Mouse (Mus musculus) kidney, embryonic 15.5 days (tissue): Measurements from ENCODE around the gene Tor2a. TPM values are rescaled to one million over a fixed set of nuclear protein-coding genes. Genes with fewer than 3 reads are reported as not detected.

Experiments
- ATAC-seq: fragments of 200-750 bp; cut with Nextera tagmentation; replicated peaks from 2 replicates; pipeline ENCODE4 v1.8.0; 2017; ENCODE audit warnings: moderate TSS enrichment; ENCODE audit not compliant: low FRiP score
- H3K27ac ChIP-seq: fragments of 300-500 bp; sonication (generic); 2 replicates; pipeline ENCODE4 v1.5.1; 2015; ENCODE audit warnings: mild to moderate bottlenecking, inconsistent platforms
- H3K27me3 ChIP-seq: fragments of 300-500 bp; sonication (generic); 2 replicates; pipeline ENCODE4 v1.6.1; 2015; ENCODE audit warnings: inconsistent platforms
- H3K36me3 ChIP-seq: fragments of 300-500 bp; sonication (generic); 2 replicates; pipeline ENCODE4 v1.6.1; 2015; ENCODE audit warnings: inconsistent platforms
- H3K4me1 ChIP-seq: fragments of 300-500 bp; sonication (generic); 2 replicates; pipeline ENCODE4 v1.6.1; 2015; ENCODE audit warnings: inconsistent platforms
- H3K4me2 ChIP-seq: fragments of 300-500 bp; sonication (generic); 2 replicates; pipeline ENCODE4 v1.6.1; 2015; ENCODE audit warnings: moderate library complexity, mild to moderate bottlenecking, inconsistent platforms
- H3K4me3 ChIP-seq: fragments of 300-500 bp; sonication (generic); replicated peaks from 2 replicates; pipeline ENCODE4 v1.5.1; 2015; ENCODE audit warnings: mild to moderate bottlenecking, inconsistent platforms
- H3K9ac ChIP-seq: fragments of 300-500 bp; sonication (generic); 2 replicates; pipeline ENCODE4 v1.6.1; 2015; ENCODE audit warnings: mild to moderate bottlenecking, inconsistent platforms
- H3K9me3 ChIP-seq: fragments of 300-500 bp; sonication (generic); replicated peaks from 2 replicates; pipeline ENCODE4 v1.6.1; 2016; ENCODE audit warnings: inconsistent platforms
- WGBS: fragments of 180-500 bp; shearing (Covaris S2); methylation state at CpG from one replicate; pipeline ENCODE4 v1.1.7; 2015; ENCODE audit warnings: mixed read lengths; 5-methylcytosine and 5-hydroxymethylcytosine counted together
- polyA plus RNA-seq: library from polyadenylated mRNA; unstranded; fragments of >200 nt; fragmentation: Nextera tagmentation; extraction: Ambion mirVana; gene quantifications from 2 replicates; pipeline ENCODE4 v1.2.1, GENCODE M21; 2015

The Tor2a gene
- polyA plus RNA-seq, 1 experiment from 2014 or later = 70.5 TPM

- no peak for ATAC-seq
- peaks cover 23% of the 10 kb centered on the region for H3K4me1 ChIP-seq
- no peak overlapping the region for H3K4me2 ChIP-seq
- no peak overlapping the region for H3K27ac ChIP-seq
- H3K9ac ChIP-seq = no peak overlapping the region
- WGBS = 27% methylated on average over 12 of the region's 12 CpGs
- no peaks in the 10 kb centered on the region for H3K36me3 ChIP-seq
- no peak overlapping the region for H3K4me3 ChIP-seq
- no peaks in the 10 kb centered on the region for H3K27me3 ChIP-seq
- H3K9me3 ChIP-seq = no peaks in the 10 kb centered on the region
Observed at GRCm38 (mm10) chr2:32771886-32772285, 14.9 kb downstream of the Tor2a start.

GRCm38 (mm10) chr2:32772626-32773279 lies 15.7 kb downstream of the Tor2a start:
- H3K27ac ChIP-seq = no peak overlapping the region
- WGBS = 78% methylated on average over 8 of the region's 8 CpGs

GRCm38 (mm10) chr2:32775359-32776074 lies 18.5 kb downstream of the Tor2a start, which contains the start of the genes Ttc16 and Ptrh1:
TSS of gene Ttc16 (minus strand) at chr2:32775633.
TSS of gene Ptrh1 (plus strand) at chr2:32775786.
- H3K36me3 ChIP-seq = no peaks in the 10 kb centered on the region
- H3K9me3 ChIP-seq = no peaks in the 10 kb centered on the region
- peak; percentile 97 for ATAC-seq
- H3K27me3 ChIP-seq = no peaks in the 10 kb centered on the region
- H3K4me3 ChIP-seq = peak within 1 kb of the TSS; percentile 61
- peak within 1 kb of the TSS; percentile 87 for H3K4me2 ChIP-seq
- H3K9ac ChIP-seq = peak within 1 kb of the TSS; percentile 38; the same call in 1 of the 2 replicates
- peaks cover 15% of the 10 kb centered on the region for H3K4me1 ChIP-seq
- peak within 1 kb of the TSS; percentile 77 for H3K27ac ChIP-seq
- under 1% methylated on average over 46 of the region's 46 CpGs for WGBS

More at GRCm38 (mm10) chr2:32772626-32773279, 15.7 kb downstream of the Tor2a start:
- H3K4me2 ChIP-seq = no peak overlapping the region
- no peaks in the 10 kb centered on the region for H3K36me3 ChIP-seq
- H3K9me3 ChIP-seq = no peaks in the 10 kb centered on the region
- no peak for ATAC-seq
- H3K4me3 ChIP-seq = no peak overlapping the region
- no peaks in the 10 kb centered on the region for H3K27me3 ChIP-seq
- no peak overlapping the region for H3K9ac ChIP-seq
- H3K4me1 ChIP-seq = peaks cover 20% of the 10 kb centered on the region

GRCm38 (mm10) chr2:32776192-32776591 lies 19.2 kb downstream of the Tor2a start:
- Histone ChIP-seq H3K9me3 (no peaks in the 10 kb centered on the region), H3K4me3 (peak overlapping the region; percentile 61), H3K9ac (peak overlapping the region; percentile 27; the same call in 1 of the 2 replicates), H3K27me3 (no peaks in the 10 kb centered on the region), H3K4me2 (peak overlapping the region; percentile 87), H3K36me3 (no peaks in the 10 kb centered on the region), H3K4me1 (peaks cover 15% of the 10 kb centered on the region), H3K27ac (no peak overlapping the region)
- no peak for ATAC-seq
- WGBS = 16% methylated on average over 22 of the region's 22 CpGs

- Histone ChIP-seq H3K9me3 (no peaks in the 10 kb centered on the region), H3K4me2 (no peak overlapping the region), H3K9ac (no peak overlapping the region), H3K4me3 (no peak overlapping the region), H3K27ac (no peak overlapping the region), H3K4me1 (peaks cover 11% of the 10 kb centered on the region), H3K27me3 (no peaks in the 10 kb centered on the region), H3K36me3 (no peaks in the 10 kb centered on the region)
- no peak for ATAC-seq
- WGBS = 93% methylated on average over 6 of the region's 6 CpGs
Observed at GRCm38 (mm10) chr2:32778081-32778480, 21.0 kb downstream of the Tor2a start.

- Histone ChIP-seq H3K36me3 (no peaks in the 10 kb centered on the region), H3K27me3 (no peaks in the 10 kb centered on the region), H3K9me3 (no peaks in the 10 kb centered on the region), H3K9ac (no peak overlapping the region), H3K27ac (no peak overlapping the region), H3K4me1 (peaks cover 14% of the 10 kb centered on the region), H3K4me3 (no peak overlapping the region), H3K4me2 (no peak overlapping the region)
- no peak for ATAC-seq
- 24% methylated on average over 8 of the region's 8 CpGs for WGBS
Observed at GRCm38 (mm10) chr2:32779131-32779530, 22.1 kb downstream of the Tor2a start.

GRCm38 (mm10) chr2:32779714-32780113 lies 22.7 kb downstream of the Tor2a start:
- peaks cover 15% of the 10 kb centered on the region for H3K4me1 ChIP-seq
- no peak overlapping the region for H3K27ac ChIP-seq
- H3K4me3 ChIP-seq = no peak overlapping the region
- no peak overlapping the region for H3K9ac ChIP-seq
- no peaks in the 10 kb centered on the region for H3K9me3 ChIP-seq
- ATAC-seq = no peak
- H3K4me2 ChIP-seq = no peak overlapping the region
- WGBS = 95% methylated on average over 6 of the region's 6 CpGs
- no peaks in the 10 kb centered on the region for H3K27me3 ChIP-seq
- H3K36me3 ChIP-seq = no peaks in the 10 kb centered on the region

- H3K27ac ChIP-seq = no peak overlapping the region
- H3K9ac ChIP-seq = no peak overlapping the region
- H3K9me3 ChIP-seq = no peaks in the 10 kb centered on the region
- 0 out of 2 replicates have a peak, but pooled peaks cover 4% of the 10 kb centered on the region for H3K4me1 ChIP-seq
- H3K4me3 ChIP-seq = no peak overlapping the region
- H3K4me2 ChIP-seq = no peak overlapping the region
- 76% methylated on average over 6 of the region's 6 CpGs for WGBS
- H3K36me3 ChIP-seq = no peaks in the 10 kb centered on the region
- no peak for ATAC-seq
- no peaks in the 10 kb centered on the region for H3K27me3 ChIP-seq
Observed at GRCm38 (mm10) chr2:32781710-32782109, 24.7 kb downstream of the Tor2a start.

GRCm38 (mm10) chr2:32784048-32784681 lies 27.1 kb downstream of the Tor2a start, which contains the start of gene Cfap157:
TSS of gene Cfap157 (minus strand) at chr2:32784428.
- WGBS = 71% methylated on average over 4 of the region's 4 CpGs
- Histone ChIP-seq H3K4me2 (no peak within 1 kb of the TSS), H3K27me3 (no peaks in the 10 kb centered on the region), H3K9me3 (no peaks in the 10 kb centered on the region), H3K4me1 (0 out of 2 replicates have a peak, but pooled peaks cover 4% of the 10 kb centered on the region), H3K9ac (no peak within 1 kb of the TSS), H3K4me3 (no peak within 1 kb of the TSS), H3K36me3 (no peaks in the 10 kb centered on the region; the same call in 1 of the 2 replicates), H3K27ac (no peak within 1 kb of the TSS)
- ATAC-seq = no peak

- 0 out of 2 replicates have a peak, but pooled peaks cover 4% of the 10 kb centered on the region for H3K4me1 ChIP-seq
- H3K27me3 ChIP-seq = no peaks in the 10 kb centered on the region
- no peak overlapping the region for H3K4me2 ChIP-seq
- H3K27ac ChIP-seq = no peak overlapping the region
- no peak overlapping the region for H3K4me3 ChIP-seq
- H3K9ac ChIP-seq = no peak overlapping the region
- no peaks in the 10 kb centered on the region; the same call in 1 of the 2 replicates for H3K36me3 ChIP-seq
- H3K9me3 ChIP-seq = no peaks in the 10 kb centered on the region
- ATAC-seq = no peak
- WGBS = 60% methylated on average over 6 of the region's 6 CpGs
Observed at GRCm38 (mm10) chr2:32787176-32787575, 30.1 kb downstream of the Tor2a start.

GRCm38 (mm10) chr2:32788581-32788980 lies 31.5 kb downstream of the Tor2a start:
- no peaks in the 10 kb centered on the region; the same call in 1 of the 2 replicates for H3K36me3 ChIP-seq
- 0 out of 2 replicates have a peak, but pooled peaks cover 4% of the 10 kb centered on the region for H3K4me1 ChIP-seq
- ATAC-seq = no peak
- H3K9me3 ChIP-seq = no peaks in the 10 kb centered on the region
- no peak overlapping the region for H3K27ac ChIP-seq
- no peak overlapping the region for H3K4me2 ChIP-seq
- H3K27me3 ChIP-seq = no peaks in the 10 kb centered on the region
- H3K4me3 ChIP-seq = no peak overlapping the region
- no peak overlapping the region for H3K9ac ChIP-seq
- WGBS = 60% methylated on average over 2 of the region's 2 CpGs

GRCm38 (mm10) chr2:32791297-32791696 lies 34.3 kb downstream of the Tor2a start:
- no peak for ATAC-seq
- Histone ChIP-seq H3K9ac (no peak overlapping the region), H3K27me3 (no peaks in the 10 kb centered on the region), H3K36me3 (peaks cover 18% of the 10 kb centered on the region), H3K4me1 (no peaks in the 10 kb centered on the region), H3K27ac (no peak overlapping the region), H3K4me3 (no peak overlapping the region), H3K4me2 (no peak overlapping the region), H3K9me3 (no peaks in the 10 kb centered on the region)
- WGBS = 81% methylated on average over 6 of the region's 6 CpGs
